Mouse (Mus musculus): ENCODE measurements at regions not wholly inside any gene's neighbourhood (a gene's known extent, or its start where the extent isn't known, plus 50 kb on each side); places are given as distances from the start of the nearest gene placed in this dataset.

DNA sequence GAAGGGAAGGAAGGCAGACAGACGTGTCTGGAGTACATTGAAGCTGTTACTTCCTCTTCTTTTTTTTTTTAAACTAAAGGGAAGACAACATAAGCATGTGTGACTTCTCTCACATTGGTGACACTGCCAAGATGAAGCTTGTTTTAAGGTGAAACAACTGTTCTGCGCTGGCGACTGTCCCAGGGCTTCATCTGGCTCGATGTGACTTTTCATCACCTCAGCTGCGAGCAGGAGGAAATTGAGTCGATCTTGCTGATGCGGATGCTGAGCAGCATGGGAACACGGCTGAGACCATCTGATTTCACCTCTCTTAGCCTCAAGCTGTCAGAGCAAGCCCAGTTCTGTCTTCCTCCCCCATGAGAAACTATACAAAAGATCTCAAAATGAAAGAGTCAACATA, 363.1 kb upstream of the Cdh5 start:
- TF ChIP-seq POLR2A (IDR thresholded peaks at IDR 0.05; ENCODE audit: borderline replicate concordance, control insufficient read depth, low read depth, low read length) (no peak), CTCF (IDR thresholded peaks at IDR 0.05; ENCODE audit: control insufficient read depth, insufficient read depth, low read length) (no peak)

Measured in bone marrow, adult 2 months (tissue).